Mouse (Mus musculus) neutrophil, adult 5-6 weeks (primary cell): ENCODE measurements around the gene Hnrnpa1. TPM values are rescaled to one million over a fixed set of nuclear protein-coding genes. Genes with fewer than 3 reads are reported as not detected.
"Not testable (repeated sequence)": the region's sequence is repeated elsewhere in the genome, so short reads cannot be mapped to it uniquely, and the experiment has no call there.

Experiments used
- ATAC-seq: fragments of 151-379, 151-347 bp; 2 replicates; pipeline ENCODE4 v1.8.0; 2017; ENCODE audit warnings: mild to moderate bottlenecking, moderate TSS enrichment; ENCODE audit not compliant: insufficient number of reproducible peaks, poor library complexity, low FRiP score, severe bottlenecking; ENCODE audit errors: extremely low read depth
- total RNA-seq: library from RNA; stranded (forward); fragments of 200-1000 nt; gene quantifications from 2 replicates; pipeline ENCODE4 v1.2.3, GENCODE M21; 2017

The Hnrnpa1 gene
- total RNA-seq, 1 experiment from 2014 or later = 352 TPM

- ATAC-seq = no peak
These were observed 18.9 kb downstream of the Hnrnpa1 start for GRCm38 (mm10) chr15:103259162-103259561.

DNA sequence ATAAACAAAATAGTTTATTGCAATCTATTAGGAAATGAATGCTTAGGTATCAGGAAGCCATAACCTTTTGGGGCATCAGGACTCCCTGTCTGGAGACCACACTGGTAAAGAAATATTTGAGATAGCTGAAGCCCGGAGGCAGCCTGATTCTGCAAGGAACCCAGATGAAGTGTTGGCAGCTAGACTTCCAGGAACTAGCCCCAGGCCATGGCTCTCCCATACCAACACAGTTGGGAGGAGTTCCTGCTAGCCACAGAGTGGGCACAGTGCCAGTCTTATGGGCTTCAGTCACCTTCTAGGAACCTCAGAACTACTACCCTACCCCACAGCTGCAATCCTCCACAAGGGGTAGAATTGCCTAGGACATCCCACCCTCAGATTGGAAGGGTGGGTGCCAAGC lies 19.8 kb downstream of the Hnrnpa1 start:
- ATAC-seq = no peak

DNA sequence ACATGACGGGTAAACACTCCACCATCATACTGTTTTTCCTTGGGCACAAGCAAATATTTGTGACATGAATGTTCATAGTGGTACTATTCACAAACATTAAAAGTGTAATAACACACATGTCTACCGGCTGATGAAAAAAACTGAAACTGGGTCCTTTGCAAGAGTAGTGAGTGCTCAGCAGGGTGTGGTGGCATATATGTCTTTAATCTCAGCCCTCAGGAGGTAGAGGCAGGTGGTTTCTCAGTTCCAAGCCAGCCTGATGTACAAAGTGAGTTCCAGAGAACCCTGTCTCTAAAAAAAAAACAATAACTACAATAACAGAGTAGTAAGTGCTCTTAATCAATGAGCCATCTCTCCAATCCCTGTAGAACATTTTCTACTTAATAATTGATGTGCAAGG lies 24.6 kb downstream of the Hnrnpa1 start:
- ATAC-seq = no peak

DNA sequence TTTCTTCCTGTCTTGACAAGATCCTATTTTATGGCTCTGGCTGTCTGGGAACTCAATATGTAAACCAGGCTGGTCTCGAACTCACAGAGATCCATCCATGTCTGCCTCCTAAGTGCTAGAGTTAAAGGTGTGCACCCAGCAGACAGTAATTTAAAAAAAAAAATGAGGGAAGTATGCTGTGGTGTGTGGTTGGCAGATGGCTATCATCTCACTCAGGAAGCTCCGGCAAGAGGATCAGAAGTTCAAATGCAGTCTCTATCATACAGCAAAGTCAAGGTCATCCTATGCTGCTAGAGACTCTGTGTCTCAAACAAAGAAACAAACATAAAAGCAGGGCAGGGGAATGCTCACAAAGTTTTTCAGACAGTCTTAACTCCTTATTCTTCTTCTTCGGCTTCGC lies 28.7 kb downstream of the Hnrnpa1 start:
- ATAC-seq = no peak

- ATAC-seq = peak; percentile 99
These were observed 32.4 kb downstream of the Hnrnpa1 start, which contains the start of gene Copz1 for GRCm38 (mm10) chr15:103272419-103273279. Copz1 (plus strand) TSS chr15:103272714.

- ATAC-seq = not testable (repeated sequence)
These were observed 35.7 kb downstream of the Hnrnpa1 start for GRCm38 (mm10) chr15:103275943-103276342.

- no peak for ATAC-seq
These were observed 37.7 kb downstream of the Hnrnpa1 start for GRCm38 (mm10) chr15:103277949-103278348.

- ATAC-seq = no peak
These were observed 39.5 kb downstream of the Hnrnpa1 start for GRCm38 (mm10) chr15:103279750-103280149.

DNA sequence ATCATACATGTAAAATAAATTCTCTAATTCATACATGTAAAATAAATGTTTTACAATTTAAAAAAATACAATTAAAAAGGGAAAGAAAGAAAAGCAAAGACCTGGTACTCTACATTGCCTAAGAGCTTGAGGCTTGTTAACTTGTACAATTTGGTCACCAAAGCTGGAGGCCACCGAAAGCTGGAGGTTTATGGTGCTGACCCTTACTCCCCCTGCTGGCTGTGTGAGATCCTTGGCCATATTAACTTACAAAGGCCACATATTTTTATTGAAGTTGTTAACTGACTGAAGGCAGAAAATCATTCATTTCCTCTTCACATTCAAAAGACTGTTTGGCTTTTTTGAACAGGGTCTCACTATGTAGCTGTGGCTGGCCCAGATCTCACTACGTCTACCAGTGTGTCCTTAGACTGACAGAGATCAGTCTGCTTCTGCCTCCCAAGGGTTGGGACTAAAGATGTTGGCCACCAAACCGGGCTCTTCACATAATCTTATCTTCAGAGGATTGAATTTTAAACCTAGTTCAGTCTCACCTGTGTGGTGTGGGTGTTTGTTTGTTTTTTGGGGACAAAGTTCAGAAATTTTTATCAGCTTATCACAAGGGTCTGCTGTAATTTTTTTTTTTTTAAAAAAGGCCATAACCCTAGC lies 40.7 kb downstream of the Hnrnpa1 start:
- ATAC-seq = peak; percentile 74

- no peak for ATAC-seq
These were observed 41.4 kb downstream of the Hnrnpa1 start for GRCm38 (mm10) chr15:103281465-103282205.

DNA sequence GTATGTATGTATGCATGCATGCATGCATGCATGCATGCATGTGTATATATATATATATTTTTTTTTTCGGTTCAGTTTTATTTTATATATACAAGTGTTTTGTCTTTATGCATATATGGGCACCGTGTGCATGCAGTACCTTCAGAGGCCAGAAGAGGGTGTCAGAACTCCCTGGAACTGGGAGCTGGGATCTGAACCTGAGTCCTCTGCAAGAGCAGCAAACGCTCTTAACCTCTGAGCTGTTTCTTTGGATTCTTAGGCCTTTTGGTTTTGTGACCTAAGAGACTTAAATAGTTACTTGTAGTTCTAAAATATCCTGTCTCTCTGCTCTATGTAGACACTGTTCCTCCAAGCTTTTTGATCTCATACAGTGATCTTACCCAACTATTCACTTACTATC lies 43.8 kb downstream of the Hnrnpa1 start:
- ATAC-seq = peak; percentile 53; the same call in 1 of the 2 replicates

- no peak for ATAC-seq
These were observed 44.4 kb downstream of the Hnrnpa1 start for GRCm38 (mm10) chr15:103284647-103285046.

- no peak for ATAC-seq
These were observed 45.7 kb downstream of the Hnrnpa1 start for GRCm38 (mm10) chr15:103285778-103286417.

GRCm38 (mm10) chr15:103289600-103289999 lies 49.4 kb downstream of the Hnrnpa1 start:
- ATAC-seq = no peak

DNA sequence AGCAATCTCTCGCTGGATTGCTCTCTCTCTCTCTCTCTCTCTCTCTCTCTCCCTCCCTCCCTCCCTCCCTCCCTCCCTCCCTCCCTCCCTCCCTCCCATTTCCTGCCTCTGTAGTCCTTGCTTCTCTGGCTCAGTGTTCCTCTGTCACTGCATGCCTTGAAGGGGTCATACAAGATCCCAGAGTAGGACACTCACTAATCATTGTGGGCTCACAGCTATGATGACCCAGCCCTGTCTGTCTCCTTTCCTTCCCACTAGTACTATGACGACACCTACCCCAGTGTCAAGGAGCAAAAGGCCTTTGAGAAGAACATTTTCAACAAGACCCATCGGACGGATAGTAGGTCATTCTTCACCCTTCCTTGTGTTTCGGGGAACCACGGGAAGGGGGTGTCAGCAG lies 50.2 kb downstream of the Hnrnpa1 start:
- no peak for ATAC-seq

GRCm38 (mm10) chr15:103290843-103291242 lies 50.6 kb downstream of the Hnrnpa1 start:
- ATAC-seq = no peak

- ATAC-seq = no peak
These were observed 52.6 kb downstream of the Hnrnpa1 start for GRCm38 (mm10) chr15:103292673-103293345.

DNA sequence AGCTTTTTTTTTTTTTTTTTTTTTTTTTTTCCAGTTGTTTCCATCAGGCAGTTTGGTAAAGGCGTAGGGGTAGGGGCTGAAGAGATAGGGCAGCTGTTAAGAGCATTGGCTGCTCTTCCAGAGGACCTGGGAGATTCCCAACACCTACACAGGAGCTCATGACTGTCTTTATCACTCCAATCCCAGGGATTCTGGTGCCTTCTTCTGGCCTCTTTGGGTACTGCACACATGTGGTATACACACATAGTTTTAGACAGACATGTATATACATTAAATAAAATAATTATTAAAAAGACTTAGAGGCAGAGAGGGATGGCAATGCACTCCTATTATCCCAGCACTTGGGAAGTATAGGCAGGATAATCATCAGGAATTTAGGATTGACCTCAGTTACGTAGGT lies 53.1 kb downstream of the Hnrnpa1 start:
- no peak for ATAC-seq

DNA sequence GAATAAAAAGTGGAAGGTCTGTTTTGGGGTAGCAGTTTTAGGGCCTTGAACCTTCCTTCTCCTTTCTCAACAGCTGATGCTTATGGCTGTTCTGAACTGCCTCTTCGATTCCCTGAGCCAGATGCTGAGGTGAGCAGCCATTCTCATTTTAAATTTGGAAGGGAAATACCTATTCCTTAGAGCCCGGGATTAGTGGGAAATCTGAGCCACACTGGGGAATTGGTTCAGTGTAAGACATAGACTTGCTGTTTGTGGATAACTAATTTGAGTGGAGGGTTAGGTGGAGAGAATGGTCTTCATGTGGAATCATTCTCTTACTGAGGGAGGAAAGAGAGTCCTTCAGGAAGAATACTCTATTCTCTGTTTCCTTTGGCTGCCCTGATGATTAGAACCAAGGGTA lies 54.4 kb downstream of the Hnrnpa1 start:
- ATAC-seq = no peak
